Mouse (Mus musculus): ENCODE results near the gene Aar2. TPM values are rescaled to one million over a fixed set of nuclear protein-coding genes. Genes with fewer than 3 reads are reported as not detected.

The Aar2 gene
- total RNA-seq, 1 experiment from 2014 or later = 24.3 TPM

DNA sequence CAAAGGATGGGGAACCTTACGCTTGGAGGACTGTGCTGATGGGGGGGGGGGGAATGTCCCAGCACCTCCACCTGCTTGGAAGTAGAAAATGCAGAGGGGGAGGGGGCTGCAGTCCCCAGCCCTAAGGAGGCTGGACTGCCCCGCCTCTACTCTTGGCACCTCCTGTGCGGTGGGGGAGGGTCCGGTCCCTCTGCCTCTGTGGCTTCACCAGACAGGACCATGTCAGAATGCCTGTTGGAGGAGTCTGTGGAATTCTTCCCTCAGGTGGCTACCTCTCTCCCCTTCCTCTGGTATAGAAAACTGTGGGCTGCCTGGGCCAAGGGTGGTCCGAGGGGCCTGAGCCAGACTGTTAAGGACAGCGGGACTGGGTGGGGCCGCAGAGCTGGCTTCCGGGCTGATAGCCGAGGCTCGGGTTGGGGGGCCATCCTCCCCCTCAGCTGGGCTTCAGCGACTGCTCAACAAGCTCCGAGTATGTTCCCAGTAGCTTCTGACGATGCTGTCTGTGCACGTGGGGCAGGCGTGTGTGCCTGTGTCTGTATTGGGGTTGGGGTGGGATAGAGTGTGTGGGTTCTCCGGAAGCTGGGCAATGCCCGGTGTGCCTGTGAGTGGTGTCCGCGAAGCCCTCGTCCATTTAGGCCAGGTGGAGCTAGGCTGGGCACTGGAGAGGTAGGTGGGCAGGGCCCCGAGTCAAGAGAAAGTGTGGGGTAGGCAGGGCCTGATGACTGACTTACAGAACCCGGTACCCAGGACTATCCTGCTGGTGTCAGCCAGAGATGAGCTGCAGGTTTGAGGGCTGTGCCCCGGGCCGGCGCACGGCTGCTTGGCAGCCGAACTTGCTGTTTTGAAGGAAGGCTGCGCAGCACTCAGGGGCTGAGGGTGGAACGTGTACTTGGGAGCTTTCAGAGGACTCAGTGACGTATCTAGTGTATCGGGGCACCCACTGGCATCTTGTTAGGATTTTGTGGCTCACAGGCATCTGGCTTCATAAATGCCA lies 67.6 kb downstream of the Aar2 start:
- ATAC-seq (replicated peaks; ENCODE audit: low read depth, poor library complexity, severe bottlenecking) = 0 out of 2 replicates have a peak, but pooled peaks have one; percentile 21

DNA sequence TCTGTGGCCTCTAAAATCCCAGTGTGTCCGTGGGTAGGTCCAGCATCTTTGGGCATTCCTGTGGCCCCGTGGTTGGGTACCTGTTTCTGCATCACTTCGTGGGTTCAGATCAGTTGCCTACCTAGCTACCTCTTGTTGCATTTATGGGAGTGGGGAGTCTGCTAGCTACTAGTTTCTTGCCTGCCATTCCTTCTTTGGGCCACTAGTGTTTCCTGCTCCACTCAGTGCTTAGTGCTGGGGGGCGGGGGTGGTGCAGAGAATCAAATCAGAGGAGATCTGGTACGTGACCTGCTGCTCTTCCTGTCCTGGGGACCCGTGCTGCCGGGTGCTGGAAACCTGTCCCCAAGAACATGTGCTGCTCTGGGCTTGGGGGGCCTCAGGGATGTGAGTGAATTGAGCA lies 69.1 kb downstream of the Aar2 start:
- ATAC-seq (replicated peaks; ENCODE audit: low read depth, poor library complexity, severe bottlenecking) = no peak

DNA sequence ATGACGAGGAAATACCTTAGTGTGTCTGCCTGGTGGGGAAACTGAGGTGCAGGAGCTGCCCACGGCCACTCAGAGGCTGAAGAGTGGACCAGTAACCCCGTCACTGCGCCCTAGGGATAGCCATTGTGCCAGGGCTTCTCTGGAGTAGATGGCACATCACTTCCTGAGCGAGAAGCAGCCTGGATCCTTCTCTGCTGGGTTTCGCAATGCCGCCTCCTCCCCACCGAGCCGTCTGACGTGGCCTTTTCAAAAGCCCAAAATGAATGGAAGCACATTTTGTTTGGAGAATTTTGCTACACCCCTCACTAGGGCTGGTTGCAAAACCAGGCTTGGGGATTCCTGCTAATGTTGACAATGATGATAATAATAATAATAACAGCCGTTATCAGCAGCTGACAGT lies 70.2 kb downstream of the Aar2 start:
- no peak for ATAC-seq (replicated peaks; ENCODE audit: low read depth, poor library complexity, severe bottlenecking)

Other genes starting within 250 kb of the Aar2 start
- gene Cnbd2, start 235.3 kb upstream of the Aar2 start, total RNA-seq (2017) = 5.8 and 6.7 TPM in 2 replicates
- gene Scand1, start 234.9 kb upstream of the Aar2 start, total RNA-seq (2017) = 4.9 and 12.3 TPM in 2 replicates
- 0.34 and 1.3 TPM in 2 replicates for gene Epb41l1, start 126.7 kb upstream of the Aar2 start, total RNA-seq (2017)
- 5.4 and 11.6 TPM in 2 replicates for gene Dlgap4, start 66.1 kb downstream of the Aar2 start, total RNA-seq (2017)
- gene Myl9, start 227.8 kb downstream of the Aar2 start, total RNA-seq (2017) = not detected in 2 replicates

Data from common myeloid progenitor, adult 5-6 weeks (primary cell).